Mouse (Mus musculus): Measurements from ENCODE around the gene Hnrnpu. TPM values are rescaled to one million over a fixed set of nuclear protein-coding genes. Genes with fewer than 3 reads are reported as not detected.
A peak's percentile ranks its signal among the peaks of the same experiment; 100 is the strongest.
"Not testable (repeated sequence)": the region's sequence is repeated elsewhere in the genome, so short reads cannot be mapped to it uniquely, and the experiment has no call there.

Gene Hnrnpu
- total RNA-seq, 4 experiments from 2014 or later = 359 to 418 (median 395) TPM

- no peak for DNase-seq (ENCODE audit: low spot score in 2 of 2)
Measured at GRCm38 (mm10) chr1:178314236-178314635, 23.4 kb downstream of the Hnrnpu start.

- no peak for DNase-seq (ENCODE audit: low spot score in 2 of 2)
Measured at GRCm38 (mm10) chr1:178313039-178313597, 24.5 kb downstream of the Hnrnpu start.

GRCm38 (mm10) chr1:178310128-178310527, 27.5 kb downstream of the Hnrnpu start:
- DNase-seq (ENCODE audit: low spot score in 2 of 2) = no peak

- no peak for DNase-seq (ENCODE audit: low spot score in 2 of 2)
Measured at GRCm38 (mm10) chr1:178309487-178309886, 28.1 kb downstream of the Hnrnpu start.

GRCm38 (mm10) chr1:178303425-178303824, 34.2 kb downstream of the Hnrnpu start:
- peak; percentile 33 to 56 for DNase-seq (ENCODE audit: low spot score in 2 of 2)

- DNase-seq (ENCODE audit: low spot score in 2 of 2) = not testable (repeated sequence)
Measured at GRCm38 (mm10) chr1:178301261-178301660, 36.3 kb downstream of the Hnrnpu start.

GRCm38 (mm10) chr1:178294051-178294450, 43.5 kb downstream of the Hnrnpu start:
- DNase-seq (ENCODE audit: low spot score in 2 of 2) = no peak

GRCm38 (mm10) chr1:178291716-178292115, 45.9 kb downstream of the Hnrnpu start:
- no peak for DNase-seq (ENCODE audit: low spot score in 2 of 2)

- no peak for DNase-seq (ENCODE audit: low spot score in 2 of 2)
Measured at GRCm38 (mm10) chr1:178287601-178288176, 49.9 kb downstream of the Hnrnpu start.

DNA sequence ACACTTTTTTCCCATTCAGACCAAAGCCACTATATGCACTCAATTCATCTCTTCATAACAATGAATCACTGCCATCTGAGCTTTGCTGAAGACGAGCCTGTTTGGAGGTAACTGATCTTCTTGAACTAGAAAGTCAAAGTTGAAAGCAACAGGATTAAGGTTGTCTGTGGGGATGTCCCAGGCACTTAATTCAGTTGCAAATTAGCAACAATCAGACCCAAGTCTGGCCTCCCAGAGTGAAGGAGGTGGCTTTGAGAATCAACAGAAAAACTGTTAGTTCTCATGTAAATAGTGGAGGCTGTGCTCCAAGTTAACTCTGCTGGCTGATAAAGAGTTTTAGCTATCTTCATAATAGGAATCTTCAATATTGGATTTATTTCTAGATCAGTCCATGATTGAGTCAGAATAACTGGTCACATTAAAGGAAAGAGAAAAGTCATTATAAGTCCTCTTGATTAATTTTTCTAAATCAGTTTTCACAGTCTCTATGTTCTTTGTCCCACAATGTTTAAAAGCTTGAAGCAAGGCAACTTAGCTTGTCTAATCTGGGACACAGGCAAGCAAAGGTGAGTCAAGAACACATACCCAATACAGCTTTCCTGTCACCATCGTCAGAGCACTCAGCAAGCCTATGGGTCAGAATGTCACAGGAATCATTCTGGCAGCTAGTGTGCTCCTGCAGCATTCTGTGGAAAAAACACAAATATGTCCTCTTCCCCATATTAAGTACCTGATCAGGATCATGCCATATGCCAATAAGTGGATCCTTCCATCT, 53.5 kb downstream of the Hnrnpu start:
- no peak for DNase-seq (ENCODE audit: low spot score in 2 of 2)

DNA sequence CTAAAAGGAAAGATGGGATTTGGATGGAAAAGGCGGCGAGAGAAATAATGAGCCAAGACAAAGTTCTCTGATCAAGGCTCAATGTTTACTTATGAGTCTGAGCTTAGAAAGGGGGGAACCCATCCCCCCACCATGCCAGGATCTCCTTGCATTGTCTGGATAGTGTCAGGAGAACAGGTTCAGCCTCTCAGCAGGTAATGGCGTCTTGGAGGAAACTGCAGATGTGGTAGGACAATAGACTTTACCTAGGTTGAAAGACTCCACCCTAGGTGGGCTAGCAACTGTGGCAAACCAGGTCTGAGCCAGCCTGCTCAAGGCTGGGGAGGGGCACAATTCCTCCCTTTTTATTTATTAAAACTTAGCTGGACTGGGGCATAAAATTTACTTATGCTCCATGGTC, 54.3 kb downstream of the Hnrnpu start:
- not testable (repeated sequence) for DNase-seq (ENCODE audit: low spot score in 2 of 2)

DNA sequence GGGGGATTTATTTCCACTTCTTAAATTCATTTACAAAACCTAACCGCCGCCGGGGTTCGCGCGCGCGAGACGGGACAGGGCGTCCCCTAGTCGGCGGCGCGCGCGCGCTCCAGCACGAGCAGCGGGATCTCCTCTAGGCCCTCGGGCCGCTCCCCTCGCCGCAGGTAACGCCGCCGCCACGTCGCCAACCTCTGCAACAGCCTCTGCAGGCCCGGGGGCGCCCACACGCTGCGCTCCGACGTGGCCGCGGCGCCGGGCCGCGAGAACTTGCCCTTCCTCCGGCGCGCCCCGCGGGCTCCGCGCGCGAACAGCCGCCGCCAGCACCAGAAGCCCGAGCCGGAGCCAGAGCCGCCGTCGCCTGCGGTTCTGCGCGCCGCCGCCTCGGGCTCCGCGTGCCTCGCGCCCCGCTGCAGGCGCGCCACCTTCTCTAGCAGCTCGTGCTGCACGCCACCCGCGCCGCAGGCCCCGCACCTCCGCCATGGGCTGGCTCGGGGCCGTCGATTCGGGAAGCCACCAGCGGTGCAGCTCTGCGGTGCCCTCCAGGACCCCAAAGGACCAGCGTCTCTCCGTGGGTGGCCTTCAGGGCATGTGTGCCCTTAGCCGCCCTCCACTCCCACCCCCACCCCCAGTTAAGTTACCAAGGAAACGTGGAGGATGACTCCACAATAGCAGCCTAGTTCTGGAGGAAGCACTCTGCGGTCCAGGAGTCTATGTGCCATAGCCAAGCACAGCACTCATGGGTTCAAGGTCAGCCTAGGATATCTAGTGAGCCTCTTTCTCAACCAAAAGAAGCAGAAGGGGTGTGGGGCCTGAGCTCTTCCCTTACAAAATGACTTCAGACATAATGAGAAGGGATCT, 61.3 kb downstream of the Hnrnpu start:
- peak; percentile 41 to 77 for DNase-seq (ENCODE audit: low spot score in 2 of 2)

GRCm38 (mm10) chr1:178275738-178276053, 61.9 kb downstream of the Hnrnpu start:
- DNase-seq (ENCODE audit: low spot score in 2 of 2) = peak; percentile 9 to 42

GRCm38 (mm10) chr1:178275174-178275730, 62.3 kb downstream of the Hnrnpu start:
- peak in 1 of 2 experiments; percentile 13 for DNase-seq (ENCODE audit: low spot score in 2 of 2)

Small RNA genes lying within 50 kb of the gene (microRNA-seq; reads per million reads assigned to microRNA genes)
- gene Gm27458 = 0 reads per million in 2 experiments

Other genes with a start within 250 kb of the Hnrnpu start
- 10 to 100 TPM; 16.0 to 17.5 (median 17.0) TPM for gene Desi2, start 150.4 kb downstream of the Hnrnpu start, total RNA-seq (2022)
- gene Cox20, start 18.7 kb downstream of the Hnrnpu start, total RNA-seq (2022) = 10 to 100 TPM; 22.5 to 37.3 (median 28.5) TPM
- gene Efcab2, start 68.3 kb upstream of the Hnrnpu start, total RNA-seq (2022) = 10 to 100 TPM in 3 of 4 experiments, 1 to 10 TPM in 1; 10.0 to 14.8 (median 13.1) TPM
- 10 to 100 TPM in 1 of 4 experiments, 1 to 10 TPM in 3; 9.3 to 10.2 (median 9.4) TPM for gene Kif26b, start 191.3 kb upstream of the Hnrnpu start, total RNA-seq (2022)